8 mouse cellular contexts compared by ENCODE assay signal in genomic region chr4:120405144-120405805, GRCm38 (mm10). TPM values are rescaled to one million over a fixed set of nuclear protein-coding genes. Genes with fewer than 3 reads are reported as not detected.
DNase-seq lines count a peak whose midpoint lies in the region; ATAC-seq and TF ChIP-seq lines count a peak whose summit lies in the region.

Gene Scmh1 (plus strand): TSS chr4:120405281.

- H3K27me3 ChIP-seq in hindbrain, embryonic 16.5 days (replicated peaks; ENCODE audit: control insufficient read depth, insufficient read depth, low read length): no peaks in the 10 kb centered on the region; the same call in 1 of the 2 replicates

- DNase-seq in adrenal gland, adult (ENCODE audit: inconsistent age in 2 of 2, low spot score in 1 of 2): peak; percentile 81 to 91
- peak; percentile 14 to 34 for DNase-seq in gastrocnemius, adult 8-10 months (ENCODE audit: low spot score in 2 of 2)
- DNase-seq in left cerebral cortex, adult 2 months (ENCODE audit: extremely low spot score in 1 of 2, low spot score in 2 of 2): peak; percentile 62 to 71
- DNase-seq in retina, postnatal 7 days (ENCODE audit: low read depth, low spot score): peak; percentile 76
- DNase-seq in urinary bladder, postnatal 25 days (ENCODE audit: low spot score): peak; percentile 54

- no peaks in the 10 kb centered on the region for H3K9me3 ChIP-seq in hindbrain, embryonic 16.5 days (ENCODE audit: control insufficient read depth, low read length)

- peak within 1 kb of the TSS; percentile 93 for H3K27ac ChIP-seq in cortical plate, adult 2 months (ENCODE audit: insufficient read depth, low read length)
- peak within 1 kb of the TSS; percentile 96 for H3K27ac ChIP-seq in hindbrain, embryonic 16.5 days (ENCODE audit: low read depth, low read length)
- H3K27ac ChIP-seq in left cerebral cortex, adult 2 months: peak within 1 kb of the TSS; percentile 97
- peak within 1 kb of the TSS; percentile 32 for H3K27ac ChIP-seq in macrophage

- TF ChIP-seq POLR2A in cortical plate, adult 2 months (IDR thresholded peaks at IDR 0.05; ENCODE audit: extremely low read depth, insufficient read depth, low read length): no peak

- H3K4me2 ChIP-seq in hindbrain, embryonic 16.5 days (ENCODE audit: low read length): peak within 1 kb of the TSS; percentile 72

- peak within 1 kb of the TSS; percentile 51 for H3K4me3 ChIP-seq in cortical plate, adult 2 months (ENCODE audit: insufficient read depth, low read length)
- H3K4me3 ChIP-seq in hindbrain, embryonic 16.5 days (ENCODE audit: low read length): peak within 1 kb of the TSS; percentile 97
- peak within 1 kb of the TSS; percentile 94 for H3K4me3 ChIP-seq in left cerebral cortex, adult 2 months
- peak within 1 kb of the TSS; percentile 49 for H3K4me3 ChIP-seq in macrophage (ENCODE audit: inconsistent target)

- no peaks in the 10 kb centered on the region for H3K36me3 ChIP-seq in hindbrain, embryonic 16.5 days (ENCODE audit: control insufficient read depth, insufficient read depth, low read length)
- no peaks in the 10 kb centered on the region for H3K36me3 ChIP-seq in macrophage (ENCODE audit: inconsistent target)

- H3K4me1 ChIP-seq in cortical plate, adult 2 months (ENCODE audit: control insufficient read depth, insufficient read depth, low read length): peaks cover 4% of the 10 kb centered on the region
- H3K4me1 ChIP-seq in hindbrain, embryonic 16.5 days (ENCODE audit: control insufficient read depth, insufficient read depth, low read depth, low read length): peaks cover 17% of the 10 kb centered on the region

- H3K79me2 ChIP-seq in macrophage (ENCODE audit: inconsistent target): peaks cover 31% of the 10 kb centered on the region

- H3K9ac ChIP-seq in hindbrain, embryonic 16.5 days (ENCODE audit: low read depth, low read length): peak within 1 kb of the TSS; percentile 99

- intact Hi-C loops in left cerebral cortex, adult 2 months (cut with DNase I): no loop called here

- ATAC-seq in hindbrain, embryonic 16.5 days: peak; percentile 90

- no peak for TF ChIP-seq CTCF in cortical plate, adult 2 months (IDR thresholded peaks at IDR 0.05; ENCODE audit: extremely low read depth, insufficient read depth, low read length)
- peak; percentile 10 for TF ChIP-seq CTCF in left cerebral cortex, adult 2 months (IDR thresholded peaks at IDR 0.05)

- 0% methylated on average over 53 of the region's 102 CpGs for WGBS in hindbrain, embryonic 16.5 days
- WGBS in macrophage (ENCODE audit: missing documents): 1% methylated on average over 78 of the region's 102 CpGs

RNA-seq across cellular contexts. Expression of gene Scmh1, which starts in this region (rescaled TPM):
- 87.7 and 97.5 TPM in 2 replicates for polyA plus RNA-seq in cortical plate, adult 2 months (2012; rRNA removed)
- 10 to 100 TPM; 48.4 to 55.5 (median 53.9) TPM for total RNA-seq in gastrocnemius, adult 8-10 months (2022)
- 74.5 and 90.0 TPM in 2 replicates for polyA plus RNA-seq in hindbrain, embryonic 16.5 days (2015; fragmentation: Nextera tagmentation; extraction: Ambion mirVana)
- total RNA-seq in left cerebral cortex, adult 2 months (2021): 10 to 100 TPM; 82.9 to 91.5 TPM
- 100 to 1,000 TPM in 2 of 26 experiments, 10 to 100 TPM in 24; 20.4 to 110 (median 76.5) TPM for total RNA-seq in macrophage (2018; cell fraction: chromatin; rRNA removed)
- 10 to 100 TPM; 14.1 to 23.1 (median 19.1) TPM for total RNA-seq in macrophage (2018; cell fraction: cytosol; rRNA removed)
- 10 to 100 TPM; 13.8 to 75.8 (median 36.3) TPM for total RNA-seq in macrophage (2018; cell fraction: nucleus; rRNA removed)
- 14.3 to 28.1 TPM (median 16.7 TPM) in 3 replicates for polyA plus RNA-seq in macrophage (2018)

Comparison
In these comparisons a context has a peak if more than half of its experiments do, and no peak if none do; other contexts are left out.
1. Peak in every context shown above with its lines: DNase-seq, ATAC-seq, H3K4me3 ChIP-seq and H3K27ac ChIP-seq.
2. DNase-seq: peak in every context shown above with its lines; median percentile 86 in adrenal gland, adult; 76 in retina, postnatal 7 days; 66 in left cerebral cortex, adult 2 months; 54 in urinary bladder, postnatal 25 days; 24 in gastrocnemius, adult 8-10 months.
3. H3K27ac ChIP-seq: peak in every context shown above with its lines; median percentile 97 in left cerebral cortex, adult 2 months; 96 in hindbrain, embryonic 16.5 days; 93 in cortical plate, adult 2 months; 32 in macrophage.